Mouse (Mus musculus) heart, embryonic 16.5 days (tissue): ENCODE data around the gene Cgref1. TPM values are rescaled to one million over a fixed set of nuclear protein-coding genes. Genes with fewer than 3 reads are reported as not detected.

Source experiments
- ATAC-seq: fragments of 200-750 bp; cut with Nextera tagmentation; replicated peaks from 2 replicates; pipeline ENCODE4 v1.8.0; 2017; ENCODE audit warnings: moderate number of reproducible peaks; ENCODE audit not compliant: insufficient read depth, low FRiP score; ENCODE audit errors: extremely low read depth
- H3K27ac ChIP-seq: fragments of 300-500 bp; sonication (generic); 2 replicates; pipeline ENCODE4 v1.5.1; 2014; ENCODE audit warnings: mild to moderate bottlenecking, low read length, control low read depth, moderate library complexity
- H3K27me3 ChIP-seq: fragments of 300-500 bp; sonication (generic); 2 replicates; pipeline ENCODE4 v1.6.1; 2014; ENCODE audit warnings: low read length, mixed read lengths; ENCODE audit not compliant: control insufficient read depth, insufficient read depth
- H3K36me3 ChIP-seq: fragments of 300-500 bp; sonication (generic); 2 replicates; pipeline ENCODE4 v1.6.1; 2014; ENCODE audit not compliant: control insufficient read depth, insufficient read depth
- H3K4me1 ChIP-seq: fragments of 300-500 bp; sonication (generic); 2 replicates; pipeline ENCODE4 v1.6.1; 2014; ENCODE audit warnings: low read length, mixed read lengths; ENCODE audit not compliant: control insufficient read depth, insufficient read depth
- H3K4me2 ChIP-seq: fragments of 300-500 bp; sonication (generic); 2 replicates; pipeline ENCODE4 v1.6.1; 2014; ENCODE audit warnings: low read depth, mild to moderate bottlenecking, control low read depth, low read length
- H3K4me3 ChIP-seq: fragments of 300-500 bp; sonication (generic); 2 replicates; pipeline ENCODE4 v1.5.1; 2014; ENCODE audit warnings: mild to moderate bottlenecking, control low read depth, low read length
- H3K9ac ChIP-seq: fragments of 300-500 bp; sonication (generic); 2 replicates; pipeline ENCODE4 v1.6.1; 2014; ENCODE audit warnings: low read length, control low read depth
- H3K9me3 ChIP-seq: fragments of 300-500 bp; sonication (generic); replicated peaks from 2 replicates; pipeline ENCODE4 v1.6.1; 2016; ENCODE audit warnings: low read length; ENCODE audit not compliant: control insufficient read depth
- WGBS: fragments of 180-500 bp; shearing (Covaris S2); extraction: QIAGEN DNeasy Blood & Tissue Kit; methylation state at CpG from one replicate; pipeline ENCODE4 v1.1.7; 2014; 5-methylcytosine and 5-hydroxymethylcytosine counted together
- polyA plus RNA-seq: library from polyadenylated mRNA; unstranded; fragments of >200 nt; fragmentation: Nextera tagmentation; extraction: Ambion mirVana; gene quantifications from 2 replicates; pipeline ENCODE4 v1.2.1, GENCODE M21; 2015

Cgref1 gene
- polyA plus RNA-seq = 2.6 and 2.7 TPM in 2 replicates

- H3K27ac ChIP-seq = no peak within 1 kb of the TSS
- H3K4me3 ChIP-seq = peak within 1 kb of the TSS; percentile 52
- H3K4me1 ChIP-seq = peaks cover 4% of the 10 kb centered on the region; the same call in 1 of the 2 replicates
- no peaks in the 10 kb centered on the region for H3K9me3 ChIP-seq
- no peaks in the 10 kb centered on the region for H3K36me3 ChIP-seq
- WGBS = 7% methylated on average over 44 of the region's 44 CpGs
- H3K4me2 ChIP-seq = peak within 1 kb of the TSS; percentile 78
- peak; percentile 34; the same call in 1 of the 2 replicates for ATAC-seq
- H3K27me3 ChIP-seq = no peaks in the 10 kb centered on the region
- H3K9ac ChIP-seq = peak within 1 kb of the TSS; percentile 64
Measured at GRCm38 (mm10) chr5:30944956-30945781, at the start of gene Cgref1. Cgref1 (minus strand) TSS chr5:30945591.

- WGBS = 75% methylated on average over 3 of the region's 3 CpGs
- ATAC-seq = no peak
- no peaks in the 10 kb centered on the region for H3K9me3 ChIP-seq
Measured at GRCm38 (mm10) chr5:30994074-30994473, 48.7 kb upstream of the Cgref1 start.

GRCm38 (mm10) chr5:30992980-30993676, 47.7 kb upstream of the Cgref1 start:
- H3K9ac ChIP-seq = no peak overlapping the region
- peaks cover 8% of the 10 kb centered on the region for H3K4me1 ChIP-seq
- H3K27ac ChIP-seq = no peak overlapping the region
- H3K4me2 ChIP-seq = no peak overlapping the region
- H3K36me3 ChIP-seq = no peaks in the 10 kb centered on the region
- ATAC-seq = no peak
- 64% methylated on average over 5 of the region's 5 CpGs for WGBS
- no peaks in the 10 kb centered on the region for H3K9me3 ChIP-seq
- no peaks in the 10 kb centered on the region for H3K27me3 ChIP-seq
- no peak overlapping the region for H3K4me3 ChIP-seq

More at GRCm38 (mm10) chr5:30994074-30994473, 48.7 kb upstream of the Cgref1 start:
- H3K4me1 ChIP-seq = peaks cover 8% of the 10 kb centered on the region
- no peak overlapping the region for H3K4me2 ChIP-seq
- H3K27ac ChIP-seq = no peak overlapping the region
- H3K4me3 ChIP-seq = no peak overlapping the region
- H3K9ac ChIP-seq = no peak overlapping the region
- H3K27me3 ChIP-seq = no peaks in the 10 kb centered on the region
- H3K36me3 ChIP-seq = no peaks in the 10 kb centered on the region

- no peaks in the 10 kb centered on the region for H3K36me3 ChIP-seq
- H3K4me2 ChIP-seq = no peak overlapping the region
- no peaks in the 10 kb centered on the region for H3K27me3 ChIP-seq
- no peaks in the 10 kb centered on the region for H3K4me1 ChIP-seq
- H3K27ac ChIP-seq = no peak overlapping the region
- no peaks in the 10 kb centered on the region for H3K9me3 ChIP-seq
- 16% methylated on average over 2 of the region's 2 CpGs for WGBS
- ATAC-seq = no peak
- H3K9ac ChIP-seq = no peak overlapping the region
- H3K4me3 ChIP-seq = no peak overlapping the region
Measured at GRCm38 (mm10) chr5:30982357-30982756, 37.0 kb upstream of the Cgref1 start.

- Histone ChIP-seq H3K9me3 (no peaks in the 10 kb centered on the region), H3K27ac (no peak overlapping the region), H3K36me3 (no peaks in the 10 kb centered on the region), H3K4me2 (no peak overlapping the region), H3K4me3 (no peak overlapping the region), H3K27me3 (no peaks in the 10 kb centered on the region), H3K4me1 (peaks cover 4% of the 10 kb centered on the region; the same call in 1 of the 2 replicates), H3K9ac (no peak overlapping the region)
- no peak; the same call in 1 of the 2 replicates for ATAC-seq
- WGBS = 59% methylated on average over 9 of the region's 9 CpGs
Measured at GRCm38 (mm10) chr5:30974870-30975656, 29.7 kb upstream of the Cgref1 start.

GRCm38 (mm10) chr5:30969440-30969839, 24.0 kb upstream of the Cgref1 start:
- no peaks in the 10 kb centered on the region for H3K9me3 ChIP-seq
- ATAC-seq = no peak
- 62% methylated on average over 2 of the region's 2 CpGs for WGBS
- no peak overlapping the region for H3K9ac ChIP-seq
- no peaks in the 10 kb centered on the region for H3K27me3 ChIP-seq
- no peak overlapping the region for H3K27ac ChIP-seq
- H3K4me2 ChIP-seq = no peak overlapping the region
- H3K4me3 ChIP-seq = no peak overlapping the region
- H3K4me1 ChIP-seq = no peaks in the 10 kb centered on the region
- H3K36me3 ChIP-seq = no peaks in the 10 kb centered on the region

- ATAC-seq = no peak
- no peaks in the 10 kb centered on the region for H3K27me3 ChIP-seq
- no peak within 1 kb of the TSS for H3K4me2 ChIP-seq
- H3K4me3 ChIP-seq = no peak within 1 kb of the TSS
- WGBS = 54% methylated on average over 8 of the region's 8 CpGs
- H3K36me3 ChIP-seq = no peaks in the 10 kb centered on the region
- no peak within 1 kb of the TSS for H3K27ac ChIP-seq
- H3K4me1 ChIP-seq = no peaks in the 10 kb centered on the region
- no peak within 1 kb of the TSS for H3K9ac ChIP-seq
- H3K9me3 ChIP-seq = 0 out of 2 replicates have a peak, but pooled peaks cover 3% of the 10 kb centered on the region
Measured at GRCm38 (mm10) chr5:30968416-30968815, 23.0 kb upstream of the Cgref1 start, which contains the start of gene Tcf23. Tcf23 (plus strand) TSS chr5:30968662.

- no peak for ATAC-seq
- WGBS = 77% methylated on average over 4 of the region's 4 CpGs
- H3K36me3 ChIP-seq = no peaks in the 10 kb centered on the region
- H3K4me2 ChIP-seq = no peak overlapping the region
- H3K4me1 ChIP-seq = no peaks in the 10 kb centered on the region
- H3K9me3 ChIP-seq = 0 out of 2 replicates have a peak, but pooled peaks cover 3% of the 10 kb centered on the region
- H3K27me3 ChIP-seq = no peaks in the 10 kb centered on the region
- no peak overlapping the region for H3K27ac ChIP-seq
- no peak overlapping the region for H3K9ac ChIP-seq
- no peak overlapping the region for H3K4me3 ChIP-seq
Measured at GRCm38 (mm10) chr5:30966189-30966588, 20.8 kb upstream of the Cgref1 start.
